Mouse (Mus musculus): ENCODE data around the gene Plekhh2. TPM values are rescaled to one million over a fixed set of nuclear protein-coding genes. Genes with fewer than 3 reads are reported as not detected.

The Plekhh2 gene
- polyA plus RNA-seq, 1 experiment from 2014 or later: 3.2 TPM

DNA sequence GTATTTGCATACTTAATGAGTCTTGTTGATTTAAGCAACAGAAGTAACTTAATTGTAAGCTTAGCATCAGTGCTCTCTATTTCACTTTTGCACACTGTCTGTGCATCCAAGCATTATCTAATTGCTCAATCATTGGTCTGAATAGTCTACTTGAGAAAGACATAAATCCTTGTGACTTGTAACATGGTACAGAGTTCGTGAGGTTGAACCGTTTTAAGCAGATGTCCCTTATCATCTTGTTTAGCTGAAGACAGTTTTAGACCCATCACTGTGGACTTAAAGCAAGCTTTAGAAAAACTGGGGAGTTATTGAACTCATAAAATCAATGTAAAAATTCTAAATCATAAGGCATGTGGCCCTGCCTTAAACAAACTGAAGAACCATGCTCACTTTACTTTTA lies 14.1 kb upstream of the Plekhh2 start:
- H3K27ac ChIP-seq: no peak overlapping the region
- H3K4me3 ChIP-seq: no peak overlapping the region
- no peak overlapping the region for H3K9ac ChIP-seq
- H3K36me3 ChIP-seq: no peaks in the 10 kb centered on the region
- no peak overlapping the region for H3K4me2 ChIP-seq (replicated peaks)
- 31% methylated on average over 2 of the region's 2 CpGs for WGBS
- H3K4me1 ChIP-seq: no peaks in the 10 kb centered on the region
- no peaks in the 10 kb centered on the region for H3K27me3 ChIP-seq (replicated peaks)
- ATAC-seq (ENCODE audit: low FRiP score, low read depth): no peak
- no peaks in the 10 kb centered on the region for H3K9me3 ChIP-seq

DNA sequence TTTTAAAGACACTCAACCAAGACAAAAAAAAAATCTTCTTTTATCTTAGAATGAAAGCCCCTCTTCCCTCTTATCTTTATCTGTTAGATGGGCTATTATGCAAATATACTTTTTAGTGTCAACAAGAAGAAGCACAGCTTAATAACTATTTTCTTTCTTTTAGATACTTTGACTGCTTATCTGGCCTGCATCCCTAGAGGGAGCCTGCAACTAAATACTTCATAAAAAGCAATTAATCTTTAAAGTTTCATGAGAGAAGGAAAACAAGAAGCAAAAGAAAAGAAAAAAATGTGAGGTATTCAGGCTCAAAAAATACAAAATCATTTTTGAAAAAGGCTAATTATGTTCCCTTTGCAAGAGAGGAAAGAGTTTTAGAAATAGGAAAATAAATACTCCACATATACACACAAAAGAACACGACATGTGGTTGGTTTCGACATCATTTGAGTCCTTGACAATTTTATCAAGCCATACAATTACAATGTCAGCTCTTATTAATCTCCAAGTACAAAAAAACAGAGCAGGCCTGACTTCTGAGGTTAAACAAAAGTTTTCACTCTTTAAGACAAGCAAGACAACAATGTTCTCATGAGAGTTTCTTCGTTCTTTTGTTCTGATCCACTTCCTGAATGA lies 13.6 kb upstream of the Plekhh2 start:
- Histone ChIP-seq H3K4me2 (replicated peaks) (no peak overlapping the region), H3K9me3 (no peaks in the 10 kb centered on the region), H3K36me3 (no peaks in the 10 kb centered on the region), H3K4me1 (no peaks in the 10 kb centered on the region), H3K4me3 (no peak overlapping the region), H3K27me3 (replicated peaks) (no peaks in the 10 kb centered on the region), H3K27ac (no peak overlapping the region), H3K9ac (no peak overlapping the region)
- ATAC-seq (ENCODE audit: low FRiP score, low read depth): no peak
- WGBS: 89% methylated on average over 3 of the region's 3 CpGs

DNA sequence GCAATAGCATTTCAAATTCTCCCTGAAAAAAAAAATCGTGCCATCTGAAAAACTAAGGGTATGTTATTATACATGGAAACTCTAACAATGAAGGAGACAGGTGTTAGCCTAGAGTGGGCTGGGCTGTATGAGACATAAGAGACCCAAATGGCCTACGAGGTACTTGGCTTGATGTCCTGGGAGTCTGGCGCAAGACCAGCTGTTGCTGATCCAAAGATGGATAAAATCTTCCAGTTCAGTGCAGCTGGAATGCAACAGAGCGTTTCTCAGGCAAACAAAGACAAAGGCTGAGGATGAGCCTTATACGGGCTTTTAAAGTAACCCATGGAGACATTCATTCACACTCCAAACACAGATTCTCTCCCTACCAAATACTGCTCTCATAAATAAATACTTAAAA lies 13.1 kb upstream of the Plekhh2 start:
- no peaks in the 10 kb centered on the region for H3K9me3 ChIP-seq
- no peak overlapping the region for H3K27ac ChIP-seq
- H3K36me3 ChIP-seq: no peaks in the 10 kb centered on the region
- WGBS: 39% methylated on average over 5 of the region's 5 CpGs
- H3K4me3 ChIP-seq: no peak overlapping the region
- H3K4me1 ChIP-seq: no peaks in the 10 kb centered on the region
- no peak for ATAC-seq (ENCODE audit: low FRiP score, low read depth)
- H3K9ac ChIP-seq: no peak overlapping the region
- H3K4me2 ChIP-seq (replicated peaks): no peak overlapping the region
- H3K27me3 ChIP-seq (replicated peaks): no peaks in the 10 kb centered on the region

DNA sequence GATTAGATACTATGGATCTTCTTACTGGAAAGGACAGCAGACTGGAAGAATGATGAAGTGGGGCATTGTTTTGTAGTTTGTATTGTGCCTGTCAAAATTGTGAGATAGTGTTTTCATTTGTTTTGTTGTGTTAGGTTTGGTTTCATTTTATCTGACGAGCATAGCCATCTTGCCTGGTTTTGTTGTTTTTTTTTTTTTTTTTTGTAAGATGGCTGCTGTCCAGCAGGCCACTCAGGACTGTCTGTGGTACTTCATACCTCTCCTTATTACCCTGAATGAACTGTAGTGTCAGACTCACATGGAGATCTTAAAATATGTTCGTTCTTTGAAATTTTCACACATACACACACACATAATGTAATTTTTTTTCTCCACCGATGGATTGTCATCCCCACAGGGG lies 9.4 kb upstream of the Plekhh2 start:
- Histone ChIP-seq H3K4me3 (no peak overlapping the region), H3K27me3 (replicated peaks) (no peaks in the 10 kb centered on the region), H3K36me3 (no peaks in the 10 kb centered on the region), H3K27ac (no peak overlapping the region), H3K4me2 (replicated peaks) (no peak overlapping the region), H3K9me3 (no peaks in the 10 kb centered on the region), H3K4me1 (no peaks in the 10 kb centered on the region), H3K9ac (no peak overlapping the region)
- 84% methylated on average over 3 of the region's 3 CpGs for WGBS
- no peak for ATAC-seq (ENCODE audit: low FRiP score, low read depth)

DNA sequence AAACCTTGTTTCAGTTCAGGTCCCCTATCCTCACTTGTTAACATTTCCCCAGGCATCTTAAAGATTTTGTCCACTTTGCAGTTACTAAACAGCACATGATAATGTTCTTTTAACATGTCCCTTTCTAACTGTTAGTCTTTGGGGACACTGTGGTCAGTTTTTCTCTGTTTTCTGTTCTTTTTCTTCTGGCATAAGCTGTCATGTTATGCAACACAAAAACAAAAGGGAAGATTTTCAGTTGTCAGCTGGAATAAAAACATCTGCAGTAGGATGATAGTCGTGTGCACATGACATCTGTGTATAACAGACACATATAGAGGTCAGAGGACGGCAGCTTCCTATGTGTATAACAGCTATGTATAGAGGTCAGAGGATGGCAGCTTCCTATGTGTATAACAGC lies 5.8 kb upstream of the Plekhh2 start:
- no peak overlapping the region for H3K4me3 ChIP-seq
- 80% methylated on average over 2 of the region's 2 CpGs for WGBS
- H3K36me3 ChIP-seq: no peaks in the 10 kb centered on the region
- H3K9me3 ChIP-seq: no peaks in the 10 kb centered on the region
- no peak overlapping the region for H3K4me2 ChIP-seq (replicated peaks)
- ATAC-seq (ENCODE audit: low FRiP score, low read depth): no peak
- H3K4me1 ChIP-seq: peaks cover 3% of the 10 kb centered on the region; the same call in 1 of the 2 replicates
- H3K9ac ChIP-seq: no peak overlapping the region
- H3K27ac ChIP-seq: no peak overlapping the region
- no peaks in the 10 kb centered on the region for H3K27me3 ChIP-seq (replicated peaks)

DNA sequence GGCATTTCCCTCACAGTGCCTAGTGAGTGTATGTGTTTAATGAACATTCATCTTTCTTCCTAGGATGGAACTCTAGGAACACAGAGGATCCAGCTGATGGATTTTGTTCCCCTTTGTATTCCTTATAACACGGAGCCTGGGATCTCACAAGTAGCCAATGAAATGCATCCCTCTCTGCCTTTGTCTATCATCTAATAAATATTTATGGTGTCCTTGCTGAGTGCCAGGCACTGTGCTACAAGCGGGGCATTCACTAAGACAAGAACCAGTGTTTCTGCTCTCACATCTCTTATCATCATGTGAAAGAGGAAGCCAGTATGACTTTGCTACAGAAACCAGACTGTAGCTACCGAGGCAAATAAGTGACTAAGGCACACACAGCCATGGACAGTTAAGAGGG lies 3.0 kb upstream of the Plekhh2 start:
- H3K9ac ChIP-seq: no peak overlapping the region
- H3K4me3 ChIP-seq: no peak overlapping the region
- H3K4me1 ChIP-seq: peaks cover 6% of the 10 kb centered on the region; the same call in 1 of the 2 replicates
- H3K9me3 ChIP-seq: no peaks in the 10 kb centered on the region
- H3K27ac ChIP-seq: no peak overlapping the region
- no peak overlapping the region for H3K4me2 ChIP-seq (replicated peaks)
- no peak for ATAC-seq (ENCODE audit: low FRiP score, low read depth)
- no peaks in the 10 kb centered on the region for H3K36me3 ChIP-seq
- H3K27me3 ChIP-seq (replicated peaks): 0 out of 2 replicates have a peak, but pooled peaks cover 9% of the 10 kb centered on the region
- 30% methylated on average over 3 of the region's 3 CpGs for WGBS

DNA sequence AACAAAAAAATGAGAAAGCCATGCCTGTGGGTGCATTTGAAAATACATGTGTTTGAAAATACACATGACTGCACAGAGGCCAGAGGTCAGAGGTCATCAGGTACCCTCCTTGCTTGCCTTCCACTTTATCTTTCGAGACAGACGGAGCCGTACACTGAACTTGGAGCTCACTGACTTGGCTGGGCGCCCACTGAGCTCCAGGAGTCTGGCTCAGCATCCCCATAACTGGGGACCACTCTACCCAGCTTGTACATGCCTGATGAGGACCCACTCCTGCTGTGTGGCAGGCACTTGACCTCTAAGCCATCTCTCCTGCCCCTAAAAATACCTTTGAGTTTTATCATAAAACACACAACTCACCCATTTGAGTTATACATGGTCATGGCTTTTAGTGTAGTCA lies 2.5 kb upstream of the Plekhh2 start:
- Histone ChIP-seq H3K27ac (no peak overlapping the region), H3K4me3 (no peak overlapping the region), H3K9me3 (no peaks in the 10 kb centered on the region)

DNA sequence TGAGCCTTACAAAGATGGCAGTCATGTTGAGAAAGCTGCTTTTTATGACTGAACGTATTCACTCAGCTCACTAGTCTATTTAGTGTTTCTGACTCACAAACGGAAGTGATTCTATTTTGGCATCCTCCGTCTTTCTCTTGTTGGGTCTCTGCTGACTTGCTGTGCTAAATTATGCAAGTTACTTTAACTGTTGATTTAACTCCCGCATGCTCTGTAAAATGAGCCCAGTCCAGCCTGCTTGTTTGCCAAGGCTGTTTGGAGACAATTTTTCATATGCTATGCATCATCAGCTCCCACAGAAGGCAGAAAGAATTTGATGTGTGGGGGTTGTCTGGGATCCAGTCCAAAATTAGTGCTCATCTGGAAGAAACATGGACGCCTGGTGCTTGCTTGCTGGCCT lies 1.3 kb upstream of the Plekhh2 start:
- no peak overlapping the region for H3K27ac ChIP-seq
- no peak for ATAC-seq (ENCODE audit: low FRiP score, low read depth)
- peaks cover 6% of the 10 kb centered on the region; the same call in 1 of the 2 replicates for H3K4me1 ChIP-seq
- H3K36me3 ChIP-seq: no peaks in the 10 kb centered on the region
- H3K9me3 ChIP-seq: no peaks in the 10 kb centered on the region
- H3K4me3 ChIP-seq: no peak overlapping the region
- 0 out of 2 replicates have a peak, but pooled peaks cover 9% of the 10 kb centered on the region for H3K27me3 ChIP-seq (replicated peaks)
- H3K9ac ChIP-seq: no peak overlapping the region
- 54% methylated on average over 5 of the region's 5 CpGs for WGBS
- H3K4me2 ChIP-seq (replicated peaks): no peak overlapping the region

More for the DNA sequence above, 2.5 kb upstream of the Plekhh2 start:
- Histone ChIP-seq H3K4me1 (peaks cover 6% of the 10 kb centered on the region; the same call in 1 of the 2 replicates), H3K9ac (no peak overlapping the region), H3K27me3 (replicated peaks) (0 out of 2 replicates have a peak, but pooled peaks cover 9% of the 10 kb centered on the region), H3K36me3 (no peaks in the 10 kb centered on the region), H3K4me2 (replicated peaks) (no peak overlapping the region)
- ATAC-seq (ENCODE audit: low FRiP score, low read depth): no peak
- 66% methylated on average over 4 of the region's 4 CpGs for WGBS

DNA sequence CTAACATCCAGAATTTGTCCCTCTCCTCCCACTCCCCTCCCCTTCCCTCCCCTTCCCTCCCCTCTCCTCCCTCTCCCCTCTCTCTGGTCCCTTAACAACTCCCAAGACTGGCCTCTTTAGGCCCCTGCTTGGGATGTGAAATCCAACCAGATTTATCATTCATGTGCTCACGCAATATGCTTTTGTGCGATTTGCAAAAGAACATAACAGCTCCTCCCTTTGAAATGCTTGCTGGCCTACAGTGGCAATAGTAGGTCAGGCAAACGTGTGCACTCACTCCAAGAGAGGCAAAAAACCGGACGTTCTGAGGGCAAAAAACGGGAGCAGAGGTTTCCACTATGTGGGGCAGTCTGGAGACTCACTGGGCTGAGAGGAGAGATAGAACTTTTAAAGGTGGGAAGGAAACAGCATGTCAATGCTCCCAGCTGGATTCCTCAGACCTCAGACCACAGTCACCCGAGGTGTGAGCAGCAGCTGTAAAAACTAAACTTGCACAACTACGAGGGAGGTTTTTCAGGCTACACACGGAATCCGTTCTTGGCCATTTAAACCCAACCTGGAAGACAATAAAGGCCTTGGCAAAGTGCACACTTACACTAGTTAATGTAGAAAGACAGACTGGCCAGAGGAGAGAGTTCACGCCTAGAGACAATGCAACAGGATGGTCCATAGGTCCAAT lies 595 bp upstream of the Plekhh2 start:
- Histone ChIP-seq H3K4me2 (replicated peaks) (peak overlapping the region; percentile 96), H3K4me1 (peaks cover 6% of the 10 kb centered on the region; the same call in 1 of the 2 replicates), H3K36me3 (no peaks in the 10 kb centered on the region), H3K9ac (0 out of 2 replicates have a peak overlapping the region, but pooled peaks have one; percentile 74), H3K4me3 (peak overlapping the region; percentile 69), H3K27me3 (replicated peaks) (0 out of 2 replicates have a peak, but pooled peaks cover 9% of the 10 kb centered on the region), H3K9me3 (no peaks in the 10 kb centered on the region), H3K27ac (no peak overlapping the region)
- ATAC-seq (ENCODE audit: low FRiP score, low read depth): no peak
- WGBS: 28% methylated on average over 11 of the region's 11 CpGs

DNA sequence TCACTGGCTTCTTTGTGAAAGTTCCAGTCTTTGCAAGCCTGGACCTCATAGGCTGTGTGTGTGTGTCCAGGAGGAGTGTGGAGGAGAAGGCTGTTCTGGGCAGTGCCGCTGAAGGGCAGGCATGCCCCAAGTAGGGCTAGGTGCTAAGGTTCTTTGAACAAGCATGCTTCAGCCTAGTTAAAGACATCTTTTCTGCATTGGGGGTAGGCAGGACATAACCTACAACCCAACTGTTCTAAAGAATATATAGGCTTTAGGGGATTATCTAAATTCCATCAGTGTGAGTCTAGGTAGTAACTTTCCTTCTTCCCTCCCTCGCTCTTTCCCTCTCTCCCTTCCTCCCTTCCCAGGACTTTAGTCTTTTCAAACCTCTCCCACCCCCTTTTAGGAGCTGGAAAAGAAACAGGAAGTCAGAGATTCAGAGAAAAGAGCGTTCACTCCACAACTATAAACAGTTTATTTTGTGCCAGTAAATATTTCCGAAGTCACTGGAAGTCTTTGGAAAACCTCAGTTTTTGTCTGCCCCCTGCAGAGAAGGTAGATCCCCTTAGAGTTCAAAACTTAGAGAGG lies 906 bp downstream of the Plekhh2 start:
- H3K36me3 ChIP-seq: no peaks in the 10 kb centered on the region
- H3K27ac ChIP-seq: no peak overlapping the region
- ATAC-seq (ENCODE audit: low FRiP score, low read depth): no peak
- 35% methylated on average over 4 of the region's 4 CpGs for whole genome bisulfite sequencing
- H3K4me3 ChIP-seq: peak overlapping the region; percentile 69
- no peaks in the 10 kb centered on the region for H3K9me3 ChIP-seq
- H3K4me1 ChIP-seq: peaks cover 6% of the 10 kb centered on the region; the same call in 1 of the 2 replicates
- 0 out of 2 replicates have a peak, but pooled peaks cover 9% of the 10 kb centered on the region for H3K27me3 ChIP-seq (replicated peaks)
- H3K4me2 ChIP-seq (replicated peaks): peak overlapping the region; percentile 96
- peak overlapping the region; percentile 74; the same call in 1 of the 2 replicates for H3K9ac ChIP-seq

DNA sequence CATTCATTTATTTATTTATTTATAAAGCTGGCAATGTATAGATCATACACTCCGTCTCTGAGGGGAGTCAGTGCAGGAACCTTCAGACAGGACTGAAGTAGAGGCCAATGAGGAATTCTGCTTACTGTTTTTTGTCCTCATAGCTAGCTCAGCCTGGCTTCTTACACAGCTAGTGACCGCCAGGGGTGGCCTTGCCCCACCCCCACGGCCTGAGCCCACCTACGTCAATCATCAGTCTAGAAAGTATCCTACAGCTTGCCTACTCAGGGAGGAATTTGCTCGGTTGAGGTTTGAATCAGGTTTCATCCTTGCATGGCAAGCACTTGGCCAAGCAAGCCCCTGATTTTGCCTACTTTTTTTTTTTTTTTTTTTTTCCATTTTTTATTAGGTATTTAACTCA lies 4.2 kb downstream of the Plekhh2 start:
- no peaks in the 10 kb centered on the region for H3K9me3 ChIP-seq
- H3K27me3 ChIP-seq (replicated peaks): 0 out of 2 replicates have a peak, but pooled peaks cover 9% of the 10 kb centered on the region
- H3K27ac ChIP-seq: no peak overlapping the region
- no peak for ATAC-seq (ENCODE audit: low FRiP score, low read depth)
- H3K4me2 ChIP-seq (replicated peaks): no peak overlapping the region
- 77% methylated on average over 5 of the region's 5 CpGs for WGBS
- no peaks in the 10 kb centered on the region for H3K36me3 ChIP-seq
- peaks cover 2% of the 10 kb centered on the region; the same call in 1 of the 2 replicates for H3K4me1 ChIP-seq
- no peak overlapping the region for H3K4me3 ChIP-seq
- no peak overlapping the region for H3K9ac ChIP-seq

DNA sequence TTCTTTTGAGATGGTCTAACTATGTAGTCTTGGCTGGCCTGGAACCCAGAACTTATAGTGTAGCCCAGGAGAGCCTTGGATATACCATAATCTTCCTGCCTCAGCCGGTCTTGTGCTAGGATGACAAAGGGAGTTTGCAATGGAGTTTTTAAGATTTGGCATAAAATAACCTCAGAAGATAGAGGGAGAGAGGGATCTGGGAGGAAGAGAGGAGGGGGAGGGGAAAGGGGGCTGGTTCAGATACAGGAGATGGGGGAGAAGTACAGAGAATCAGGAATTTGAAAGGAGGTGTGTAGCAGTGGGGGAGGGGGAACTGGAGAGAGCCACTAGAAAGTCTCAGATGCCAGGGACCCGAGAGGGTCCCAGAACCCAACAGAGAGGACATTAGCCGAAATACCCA lies 7.7 kb downstream of the Plekhh2 start:
- no peaks in the 10 kb centered on the region for H3K27me3 ChIP-seq (replicated peaks)
- H3K4me1 ChIP-seq: no peaks in the 10 kb centered on the region
- ATAC-seq (ENCODE audit: low FRiP score, low read depth): no peak
- 86% methylated on average over 3 of the region's 3 CpGs for WGBS
- H3K4me3 ChIP-seq: no peak overlapping the region
- H3K9ac ChIP-seq: no peak overlapping the region
- H3K9me3 ChIP-seq: no peaks in the 10 kb centered on the region
- no peak overlapping the region for H3K4me2 ChIP-seq (replicated peaks)
- no peak overlapping the region for H3K27ac ChIP-seq
- H3K36me3 ChIP-seq: no peaks in the 10 kb centered on the region

Data from neural tube, embryonic 12.5 days (tissue).